Mouse (Mus musculus): ENCODE data around the gene Rps6ka2. TPM values are rescaled to one million over a fixed set of nuclear protein-coding genes. Genes with fewer than 3 reads are reported as not detected.

Rps6ka2 gene
- polyA plus RNA-seq, 1 experiment: 3.1 TPM

GRCm38 (mm10) chr17:7258748-7259359 lies 88.9 kb downstream of the Rps6ka2 start:
- Histone ChIP-seq H3K27ac (ENCODE audit: insufficient read depth, low read length) (no peak overlapping the region), H3K36me3 (ENCODE audit: control insufficient read depth, insufficient read depth, low read length) (no peaks in the 10 kb centered on the region), H3K4me3 (ENCODE audit: extremely low read depth, insufficient read depth, insufficient read length) (no peak overlapping the region), H3K4me1 (ENCODE audit: control insufficient read depth, insufficient read depth, insufficient read length) (no peaks in the 10 kb centered on the region), H3K27me3 (ENCODE audit: control insufficient read depth, insufficient read depth, low read length) (no peaks in the 10 kb centered on the region)
- TF ChIP-seq CTCF (IDR thresholded peaks at IDR 0.05; ENCODE audit: extremely low read depth, insufficient read depth, insufficient read length, insufficient replicate concordance): no peak
- TF ChIP-seq POLR2A (IDR thresholded peaks at IDR 0.05; ENCODE audit: low read depth, low read length): no peak
- WGBS: 89% methylated on average over 15 of the region's 15 CpGs
- no peak for DNase-seq (ENCODE audit: low read depth in 1 of 2, low spot score in 2 of 2)

GRCm38 (mm10) chr17:7260360-7260759 lies 90.4 kb downstream of the Rps6ka2 start:
- 80% methylated on average over 10 of the region's 10 CpGs for WGBS
- Histone ChIP-seq H3K4me1 (ENCODE audit: control insufficient read depth, insufficient read depth, insufficient read length) (no peaks in the 10 kb centered on the region), H3K4me3 (ENCODE audit: extremely low read depth, insufficient read depth, insufficient read length) (no peak overlapping the region), H3K27ac (ENCODE audit: insufficient read depth, low read length) (no peak overlapping the region), H3K36me3 (ENCODE audit: control insufficient read depth, insufficient read depth, low read length) (no peaks in the 10 kb centered on the region), H3K27me3 (ENCODE audit: control insufficient read depth, insufficient read depth, low read length) (no peaks in the 10 kb centered on the region)
- DNase-seq (ENCODE audit: low read depth in 1 of 2, low spot score in 2 of 2): no peak
- no peak for TF ChIP-seq POLR2A (IDR thresholded peaks at IDR 0.05; ENCODE audit: low read depth, low read length)

- 52% methylated on average over 10 of the region's 10 CpGs for whole genome bisulfite sequencing
- H3K4me1 ChIP-seq (ENCODE audit: control insufficient read depth, insufficient read depth, insufficient read length): no peaks in the 10 kb centered on the region
- TF ChIP-seq POLR2A (IDR thresholded peaks at IDR 0.05; ENCODE audit: low read depth, low read length) (no peak), CTCF (IDR thresholded peaks at IDR 0.05; ENCODE audit: extremely low read depth, insufficient read depth, insufficient read length, insufficient replicate concordance) (no peak)
- no peaks in the 10 kb centered on the region for H3K27me3 ChIP-seq (ENCODE audit: control insufficient read depth, insufficient read depth, low read length)
- H3K4me3 ChIP-seq (ENCODE audit: extremely low read depth, insufficient read depth, insufficient read length): no peak overlapping the region
- no peak overlapping the region for H3K27ac ChIP-seq (ENCODE audit: insufficient read depth, low read length)
- no peaks in the 10 kb centered on the region for H3K36me3 ChIP-seq (ENCODE audit: control insufficient read depth, insufficient read depth, low read length)
- DNase-seq (ENCODE audit: low read depth in 1 of 2, low spot score in 2 of 2): no peak
Observed at GRCm38 (mm10) chr17:7262056-7262455, 92.1 kb downstream of the Rps6ka2 start.

- no peaks in the 10 kb centered on the region for H3K4me1 ChIP-seq (ENCODE audit: control insufficient read depth, insufficient read depth, insufficient read length)
Observed at GRCm38 (mm10) chr17:7262620-7263019, 92.7 kb downstream of the Rps6ka2 start.

GRCm38 (mm10) chr17:7264610-7265009 lies 94.7 kb downstream of the Rps6ka2 start:
- WGBS: 85% methylated on average over 5 of the region's 5 CpGs
- Histone ChIP-seq H3K4me3 (ENCODE audit: extremely low read depth, insufficient read depth, insufficient read length) (no peak overlapping the region), H3K27me3 (ENCODE audit: control insufficient read depth, insufficient read depth, low read length) (no peaks in the 10 kb centered on the region), H3K36me3 (ENCODE audit: control insufficient read depth, insufficient read depth, low read length) (no peaks in the 10 kb centered on the region), H3K27ac (ENCODE audit: insufficient read depth, low read length) (no peak overlapping the region), H3K4me1 (ENCODE audit: control insufficient read depth, insufficient read depth, insufficient read length) (no peaks in the 10 kb centered on the region)
- TF ChIP-seq POLR2A (IDR thresholded peaks at IDR 0.05; ENCODE audit: low read depth, low read length) (no peak), CTCF (IDR thresholded peaks at IDR 0.05; ENCODE audit: extremely low read depth, insufficient read depth, insufficient read length, insufficient replicate concordance) (no peak)
- no peak for DNase-seq (ENCODE audit: low read depth in 1 of 2, low spot score in 2 of 2)

More at GRCm38 (mm10) chr17:7262620-7263019, 92.7 kb downstream of the Rps6ka2 start:
- Histone ChIP-seq H3K4me3 (ENCODE audit: extremely low read depth, insufficient read depth, insufficient read length) (no peak overlapping the region), H3K36me3 (ENCODE audit: control insufficient read depth, insufficient read depth, low read length) (no peaks in the 10 kb centered on the region), H3K27me3 (ENCODE audit: control insufficient read depth, insufficient read depth, low read length) (no peaks in the 10 kb centered on the region), H3K27ac (ENCODE audit: insufficient read depth, low read length) (no peak overlapping the region)
- 91% methylated on average over 4 of the region's 4 CpGs for WGBS
- TF ChIP-seq CTCF (IDR thresholded peaks at IDR 0.05; ENCODE audit: extremely low read depth, insufficient read depth, insufficient read length, insufficient replicate concordance) (no peak), POLR2A (IDR thresholded peaks at IDR 0.05; ENCODE audit: low read depth, low read length) (no peak)
- DNase-seq (ENCODE audit: low read depth in 1 of 2, low spot score in 2 of 2): no peak

- Histone ChIP-seq H3K27ac (ENCODE audit: insufficient read depth, low read length) (no peak overlapping the region), H3K27me3 (ENCODE audit: control insufficient read depth, insufficient read depth, low read length) (no peaks in the 10 kb centered on the region), H3K36me3 (ENCODE audit: control insufficient read depth, insufficient read depth, low read length) (no peaks in the 10 kb centered on the region), H3K4me1 (ENCODE audit: control insufficient read depth, insufficient read depth, insufficient read length) (no peaks in the 10 kb centered on the region), H3K4me3 (ENCODE audit: extremely low read depth, insufficient read depth, insufficient read length) (no peak overlapping the region)
- 67% methylated on average over 4 of the region's 4 CpGs for WGBS
- DNase-seq (ENCODE audit: low read depth in 1 of 2, low spot score in 2 of 2): no peak
- no peak for TF ChIP-seq CTCF (IDR thresholded peaks at IDR 0.05; ENCODE audit: extremely low read depth, insufficient read depth, insufficient read length, insufficient replicate concordance)
- TF ChIP-seq POLR2A (IDR thresholded peaks at IDR 0.05; ENCODE audit: low read depth, low read length): no peak
Observed at GRCm38 (mm10) chr17:7265291-7265690, 95.4 kb downstream of the Rps6ka2 start.

GRCm38 (mm10) chr17:7265705-7266368 lies 95.9 kb downstream of the Rps6ka2 start:
- Histone ChIP-seq H3K27me3 (ENCODE audit: control insufficient read depth, insufficient read depth, low read length) (no peaks in the 10 kb centered on the region), H3K27ac (ENCODE audit: insufficient read depth, low read length) (no peak overlapping the region), H3K4me1 (ENCODE audit: control insufficient read depth, insufficient read depth, insufficient read length) (no peaks in the 10 kb centered on the region), H3K36me3 (ENCODE audit: control insufficient read depth, insufficient read depth, low read length) (no peaks in the 10 kb centered on the region), H3K4me3 (ENCODE audit: extremely low read depth, insufficient read depth, insufficient read length) (no peak overlapping the region)
- TF ChIP-seq POLR2A (IDR thresholded peaks at IDR 0.05; ENCODE audit: low read depth, low read length) (no peak), CTCF (IDR thresholded peaks at IDR 0.05; ENCODE audit: extremely low read depth, insufficient read depth, insufficient read length, insufficient replicate concordance) (no peak)
- WGBS: 46% methylated on average over 12 of the region's 12 CpGs
- DNase-seq (ENCODE audit: low read depth in 1 of 2, low spot score in 2 of 2): no peak

All from spleen, adult 2 months (tissue).